Comparison of ENCODE assay signal across 8 mouse cellular contexts in the genomic region with DNA sequence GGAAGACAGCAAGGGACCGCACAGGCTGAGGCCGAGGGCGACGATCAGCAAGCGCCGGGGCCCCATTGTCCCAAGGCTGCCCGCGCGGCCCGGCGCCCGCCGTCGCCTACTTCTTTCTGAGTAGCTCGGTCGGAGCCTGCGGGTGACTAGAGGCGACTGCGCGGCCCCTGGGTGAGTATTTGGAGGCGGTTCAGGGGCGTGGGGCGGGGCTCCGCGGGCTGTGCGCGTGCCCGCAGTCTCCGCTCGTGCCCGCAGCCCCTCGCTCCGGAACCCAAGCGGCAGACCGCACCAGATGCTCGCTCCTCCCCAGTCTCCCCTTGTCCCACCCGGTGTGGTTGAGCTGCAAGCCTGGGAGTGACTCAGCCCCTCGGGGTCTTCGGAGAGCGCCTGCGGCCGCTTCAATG. TPM values are rescaled to one million over a fixed set of nuclear protein-coding genes. Genes with fewer than 3 reads are reported as not detected.
DNase-seq lines count a peak whose midpoint lies in the region; ATAC-seq and TF ChIP-seq lines count a peak whose summit lies in the region.

Gene F2r, minus strand, starts transcription at position 179 of the 404 bp plus-strand sequence.

- ATAC-seq in forebrain, embryonic 16.5 days: peak; percentile 92
- peak; percentile 96 for ATAC-seq in lung, embryonic 16.5 days (ENCODE audit: low read depth)

- H3K9me3 ChIP-seq in MEL (replicated peaks; ENCODE audit: insufficient read depth, low read length): no peaks in the 10 kb centered on the region
- no peaks in the 10 kb centered on the region for H3K9me3 ChIP-seq in forebrain, embryonic 16.5 days (ENCODE audit: control insufficient read depth, low read length)
- H3K9me3 ChIP-seq in lung, embryonic 16.5 days (ENCODE audit: control insufficient read depth, low read length): no peaks in the 10 kb centered on the region

- no peak for TF ChIP-seq CTCF in MEL (IDR thresholded peaks at IDR 0.05 in 2 of 3, conservative IDR thresholded peaks at IDR 0.05 in 1 of 3; ENCODE audit: control insufficient read depth in 1 of 3, insufficient read depth in 1 of 3, low read depth in 2 of 3, low read length in 3 of 3, poor library complexity in 1 of 3, severe bottlenecking in 1 of 3)
- TF ChIP-seq CTCF in olfactory bulb, adult 2 months (IDR thresholded peaks at IDR 0.05; ENCODE audit: insufficient read depth, low read depth, low read length): no peak
- no peak for TF ChIP-seq CTCF in thymus, adult 2 months (IDR thresholded peaks at IDR 0.05; ENCODE audit: borderline replicate concordance, control insufficient read depth, extremely low read depth, insufficient read depth, low read length, poor library complexity)

- intact Hi-C loops in heart, postnatal 36 days (cut with DNase I): loop anchor here (1.0 to 2.0 kb wide), 2 partner anchors 15 to 48 kb away; no protein-coding TSS in a partner anchor

- H3K4me3 ChIP-seq in MEL (ENCODE audit: control insufficient read depth in 1 of 2, insufficient read depth in 1 of 2, low read depth in 2 of 2, low read length in 2 of 2): peak within 1 kb of the TSS; percentile 92 to 99
- peak within 1 kb of the TSS; percentile 92 for H3K4me3 ChIP-seq in forebrain, embryonic 16.5 days (replicated peaks; ENCODE audit: low read length)
- peak within 1 kb of the TSS; percentile 89 for H3K4me3 ChIP-seq in lung, embryonic 16.5 days (ENCODE audit: low read length)
- peak within 1 kb of the TSS; percentile 81 for H3K4me3 ChIP-seq in olfactory bulb, adult 2 months (ENCODE audit: insufficient read depth, low read depth, low read length)
- peak within 1 kb of the TSS; percentile 73 for H3K4me3 ChIP-seq in thymus, adult 2 months (ENCODE audit: control insufficient read depth, insufficient read depth, low read length)

- peaks cover 2 to 9% of the 10 kb centered on the region in 2 experiments; a peak in 3 of 4 replicates for H3K4me1 ChIP-seq in MEL (ENCODE audit: control insufficient read depth in 1 of 2, insufficient read depth in 2 of 2, low read length in 2 of 2)
- H3K4me1 ChIP-seq in forebrain, embryonic 16.5 days (replicated peaks; ENCODE audit: control insufficient read depth, insufficient read depth, low read length): peaks cover 21% of the 10 kb centered on the region
- H3K4me1 ChIP-seq in lung, embryonic 16.5 days (replicated peaks; ENCODE audit: control insufficient read depth, insufficient read depth, low read length): peaks cover 19% of the 10 kb centered on the region
- peaks cover 5% of the 10 kb centered on the region for H3K4me1 ChIP-seq in olfactory bulb, adult 2 months (ENCODE audit: control insufficient read depth, insufficient read depth, low read length)
- peaks cover 12% of the 10 kb centered on the region for H3K4me1 ChIP-seq in thymus, adult 2 months (replicated peaks; ENCODE audit: control insufficient read depth, insufficient read depth, low read length)

- TF ChIP-seq EP300 in MEL (IDR thresholded peaks at IDR 0.05; ENCODE audit: low read depth in 1 of 2, low read length in 2 of 2): no peak

- peaks cover 0 to 10% of the 10 kb centered on the region in 2 experiments; a peak in 2 of 4 replicates for H3K36me3 ChIP-seq in MEL (ENCODE audit: control insufficient read depth in 1 of 2, insufficient read depth in 2 of 2, low read length in 2 of 2)
- H3K36me3 ChIP-seq in forebrain, embryonic 16.5 days (ENCODE audit: control insufficient read depth, insufficient read depth): no peaks in the 10 kb centered on the region
- H3K36me3 ChIP-seq in lung, embryonic 16.5 days (ENCODE audit: control insufficient read depth, insufficient read depth, low read length): no peaks in the 10 kb centered on the region
- H3K36me3 ChIP-seq in thymus, adult 2 months (ENCODE audit: control insufficient read depth, insufficient read depth, low read length): no peaks in the 10 kb centered on the region

- H3K79me2 ChIP-seq in MEL (ENCODE audit: control insufficient read depth, insufficient read depth, low read length, poor library complexity): peaks cover 23% of the 10 kb centered on the region

- DNase-seq in MEL (ENCODE audit: low read depth, low spot score): peak; percentile 91
- DNase-seq in cerebellum, adult 11-12 months: peak; percentile 6
- DNase-seq in heart, postnatal 36 days: peak; percentile 88 to 90
- DNase-seq in layer of hippocampus, adult 9-11 months: peak; percentile 12
- DNase-seq in thymus, adult 2 months: peak; percentile 84

- H3K27ac ChIP-seq in MEL (ENCODE audit: control insufficient read depth, low read depth, low read length): peak within 1 kb of the TSS; percentile 73
- peak within 1 kb of the TSS; percentile 51 for H3K27ac ChIP-seq in forebrain, embryonic 16.5 days (ENCODE audit: low read length)
- H3K27ac ChIP-seq in lung, embryonic 16.5 days (ENCODE audit: low read length): peak within 1 kb of the TSS; percentile 88
- H3K27ac ChIP-seq in olfactory bulb, adult 2 months (ENCODE audit: insufficient read depth, low read depth, low read length): no peak within 1 kb of the TSS
- H3K27ac ChIP-seq in thymus, adult 2 months (ENCODE audit: control insufficient read depth, insufficient read depth, low read length): no peak within 1 kb of the TSS

- peak; percentile 74 to 83; a peak in 3 of 4 replicates for TF ChIP-seq POLR2A in MEL (IDR thresholded peaks at IDR 0.05; ENCODE audit: control insufficient read depth in 1 of 2, insufficient read depth in 1 of 2, low read depth in 1 of 2, low read length in 2 of 2, poor library complexity in 1 of 2)
- no peak for TF ChIP-seq POLR2A in olfactory bulb, adult 2 months (IDR thresholded peaks at IDR 0.05; ENCODE audit: insufficient read depth, low read depth, low read length)
- no peak for TF ChIP-seq POLR2A in thymus, adult 2 months (IDR thresholded peaks at IDR 0.05; ENCODE audit: control insufficient read depth, extremely low read depth, insufficient read depth, low read length, poor library complexity)

- H3K27me3 ChIP-seq in MEL (ENCODE audit: control insufficient read depth in 1 of 2, insufficient read depth in 2 of 2, low read length in 2 of 2): no peaks in the 10 kb centered on the region
- H3K27me3 ChIP-seq in forebrain, embryonic 16.5 days (replicated peaks; ENCODE audit: control insufficient read depth, insufficient read depth, low read length): no peaks in the 10 kb centered on the region
- H3K27me3 ChIP-seq in lung, embryonic 16.5 days (ENCODE audit: control insufficient read depth, insufficient read depth, low read depth, low read length): no peaks in the 10 kb centered on the region
- H3K27me3 ChIP-seq in thymus, adult 2 months (ENCODE audit: control insufficient read depth, insufficient read depth, low read length): no peaks in the 10 kb centered on the region

- TF ChIP-seq RAD21 in MEL (IDR thresholded peaks at IDR 0.05; ENCODE audit: low read depth, low read length): no peak

- peak within 1 kb of the TSS; percentile 84 for H3K4me2 ChIP-seq in forebrain, embryonic 16.5 days (ENCODE audit: low read length)
- peak within 1 kb of the TSS; percentile 71 for H3K4me2 ChIP-seq in lung, embryonic 16.5 days (ENCODE audit: low read depth, low read length)

- peak within 1 kb of the TSS; percentile 77 for H3K9ac ChIP-seq in MEL (ENCODE audit: control insufficient read depth, low read depth, low read length, poor library complexity, severe bottlenecking)
- peak within 1 kb of the TSS; percentile 81 for H3K9ac ChIP-seq in forebrain, embryonic 16.5 days (replicated peaks; ENCODE audit: low read depth, low read length)
- H3K9ac ChIP-seq in lung, embryonic 16.5 days (ENCODE audit: low read length): peak within 1 kb of the TSS; percentile 98

- under 1% methylated on average over 42 of the region's 42 CpGs for WGBS in forebrain, embryonic 16.5 days
- WGBS in lung, embryonic 16.5 days: under 1% methylated on average over 34 of the region's 42 CpGs
- WGBS in olfactory bulb, adult 2 months: under 1% methylated on average over 42 of the region's 42 CpGs
- under 1% methylated on average over 42 of the region's 42 CpGs for WGBS in thymus, adult 2 months

TF ChIP-seq in MEL, 35 proteins besides CTCF, POLR2A, EP300 and RAD21 (continues in another document):
- no peak for TF ChIP-seq KAT2A (conservative IDR thresholded peaks at IDR 0.05; ENCODE audit: low read depth, low read length)
- no peak for TF ChIP-seq GATA1 (IDR thresholded peaks at IDR 0.05; ENCODE audit: low read depth, low read length)
- TF ChIP-seq ETS1 (IDR thresholded peaks at IDR 0.05; ENCODE audit: low read depth, low read length): peak; percentile 31; the same call in 1 of the 2 replicates
- peak; percentile 56 for TF ChIP-seq TBP (IDR thresholded peaks at IDR 0.05; ENCODE audit: low read depth, low read length)
- peak; percentile 72 for TF ChIP-seq TCF12 (IDR thresholded peaks at IDR 0.05; ENCODE audit: low read depth, low read length)
- TF ChIP-seq CHD1 (IDR thresholded peaks at IDR 0.05; ENCODE audit: low read depth, low read length): peak; percentile 68; the same call in 1 of the 2 replicates
- peak; percentile 71 for TF ChIP-seq MXI1 (IDR thresholded peaks at IDR 0.05; ENCODE audit: low read depth, low read length)
- peak; percentile 74 for TF ChIP-seq NELFE (IDR thresholded peaks at IDR 0.05; ENCODE audit: low read depth, low read length)
- 0 out of 2 replicates have a peak, but pooled peaks have one; percentile 13 for TF ChIP-seq ELF1 (IDR thresholded peaks at IDR 0.05; ENCODE audit: low read depth, low read length)
- TF ChIP-seq NRF1 (IDR thresholded peaks at IDR 0.05; ENCODE audit: insufficient read depth, low read depth, low read length, poor library complexity, severe bottlenecking): peak; percentile 57
- TF ChIP-seq POLR2AphosphoS5 (IDR thresholded peaks at IDR 0.05; ENCODE audit: borderline replicate concordance, low read depth, low read length): no peak
- TF ChIP-seq MAZ (IDR thresholded peaks at IDR 0.05; ENCODE audit: low read depth, low read length): no peak
- peak; percentile 71; the same call in 1 of the 2 replicates for TF ChIP-seq ZMIZ1 (IDR thresholded peaks at IDR 0.05; ENCODE audit: low read depth, low read length)
- peak; percentile 67; the same call in 1 of the 2 replicates for TF ChIP-seq POLR2AphosphoS2 (IDR thresholded peaks at IDR 0.05; ENCODE audit: low read length)
- TF ChIP-seq RCOR1 (IDR thresholded peaks at IDR 0.05; ENCODE audit: low read depth, low read length): peak; percentile 19; the same call in 1 of the 2 replicates
- peak; percentile 46; the same call in 1 of the 2 replicates for TF ChIP-seq MAX (IDR thresholded peaks at IDR 0.05; ENCODE audit: low read length)

RNA-seq across cellular contexts. Expression of gene F2r, which starts in this region (rescaled TPM):
- total RNA-seq in MEL (2012; rRNA removed): 18.2 and 19.1 TPM in 2 replicates
- polyA plus RNA-seq in MEL (2012; ENCODE audit: insufficient read depth in 1 of 2, insufficient read length in 2 of 2, low read depth in 1 of 2, low replicate concordance in 2 of 2, missing spikeins in 1 of 2): 10 to 100 TPM in 1 of 2 experiments, not detected in 1; 32.7 TPM
- polyA plus RNA-seq in forebrain, embryonic 16.5 days (2015; fragmentation: Nextera tagmentation; extraction: Ambion mirVana): 68.7 and 85.1 TPM in 2 replicates
- 10 to 100 TPM; 20.0 to 25.3 TPM for total RNA-seq in heart, postnatal 36 days (2021)
- polyA plus RNA-seq in lung, embryonic 16.5 days (2015; fragmentation: Nextera tagmentation; extraction: Ambion mirVana): 123 and 124 TPM in 2 replicates
- polyA plus RNA-seq in olfactory bulb, adult 2 months (2012; ENCODE audit: insufficient read depth, insufficient read length, low replicate concordance, missing spikeins): not detected in 2 replicates
- 11.6 and 13.0 TPM in 2 replicates for polyA plus RNA-seq in thymus, adult 2 months (2012; rRNA removed)

Comparison
In these comparisons a context has a peak if more than half of its experiments do, and no peak if none do; other contexts are left out.
1. DNase-seq: peak in every context shown above with its lines; median percentile 91 in MEL; 89 in heart, postnatal 36 days; 84 in thymus, adult 2 months; 12 in layer of hippocampus, adult 9-11 months; 6 in cerebellum, adult 11-12 months.
2. H3K27ac ChIP-seq: peak in MEL (single experiment), forebrain, embryonic 16.5 days (single experiment) and lung, embryonic 16.5 days (single experiment); none in olfactory bulb, adult 2 months (single experiment) and thymus, adult 2 months (single experiment).
3. POLR2A ChIP-seq: peak in MEL (2 of 2); none in olfactory bulb, adult 2 months (single experiment) and thymus, adult 2 months (single experiment).
4. Peak in every context shown above with its lines, with median percentiles within 50 percentile points of each other: H3K4me3 ChIP-seq and H3K9ac ChIP-seq.